Mouse (Mus musculus) thymus, adult 2 months (tissue): ENCODE results near the gene Jph4. TPM values are rescaled to one million over a fixed set of nuclear protein-coding genes. Genes with fewer than 3 reads are reported as not detected.

Experiments
- DNase-seq: peaks from one replicate; pipeline ENCODE4 v3.0.0; 2021
- H3K27ac ChIP-seq: fragments of 200-500 bp; 2 replicates; pipeline ENCODE4 v1.5.1; 2012; ENCODE audit warnings: low read length, control low read depth; ENCODE audit not compliant: control insufficient read depth, insufficient read depth
- H3K27me3 ChIP-seq: fragments of 200-500 bp; 2 replicates; pipeline ENCODE4 v1.6.1; 2012; ENCODE audit warnings: mild to moderate bottlenecking, low read length, moderate library complexity, mixed read lengths; ENCODE audit not compliant: control insufficient read depth, insufficient read depth
- H3K36me3 ChIP-seq: fragments of 200-500 bp; 2 replicates; pipeline ENCODE4 v1.6.1; 2012; ENCODE audit warnings: mild to moderate bottlenecking, low read length, moderate library complexity; ENCODE audit not compliant: control insufficient read depth, insufficient read depth
- H3K4me1 ChIP-seq: fragments of 200-500 bp; replicated peaks from 2 replicates; pipeline ENCODE4 v1.6.1; 2012; ENCODE audit warnings: low read length; ENCODE audit not compliant: control insufficient read depth, insufficient read depth
- H3K4me3 ChIP-seq: fragments of 200-500 bp; 2 replicates; pipeline ENCODE4 v1.5.1; 2012; ENCODE audit warnings: mild to moderate bottlenecking, low read length, control low read depth, moderate library complexity; ENCODE audit not compliant: control insufficient read depth, insufficient read depth
- CTCF ChIP-seq: fragments of 200-500 bp; IDR thresholded peaks from 2 replicates; pipeline ENCODE4 v1.5.1; 2012; ENCODE audit warnings: mild to moderate bottlenecking, control low read depth, low read length, moderate library complexity, borderline replicate concordance; ENCODE audit not compliant: control insufficient read depth, poor library complexity, insufficient read depth; ENCODE audit errors: extremely low read depth
- POLR2A ChIP-seq: fragments of 200-500 bp; IDR thresholded peaks from 2 replicates; pipeline ENCODE4 v1.6.1; 2012; ENCODE audit warnings: mild to moderate bottlenecking, low read length, control low read depth, moderate library complexity; ENCODE audit not compliant: control insufficient read depth, poor library complexity, insufficient read depth; ENCODE audit errors: extremely low read depth
- WGBS: fragments of 180-500 bp; shearing (Covaris S2); methylation state at CpG from one replicate; pipeline ENCODE4 v1.1.7; 2018; 5-methylcytosine and 5-hydroxymethylcytosine counted together
- polyA plus RNA-seq: library from polyadenylated mRNA; depleted of rRNA; stranded (reverse); fragments of >200 nt; gene quantifications from 2 replicates; pipeline ENCODE4 v1.2.3, GENCODE M21; 2012

Jph4 gene
- polyA plus RNA-seq, 1 experiment = 0.51 TPM

GRCm38 (mm10) chr14:55096573-55097087 is 20.1 kb downstream of the Jph4 start:
- H3K36me3 ChIP-seq = 0 out of 2 replicates have a peak, but pooled peaks cover 5% of the 10 kb centered on the region
- DNase-seq = no peak
- no peak overlapping the region for H3K4me3 ChIP-seq
- 93% methylated on average over 9 of the region's 9 CpGs for WGBS
- H3K27ac ChIP-seq = no peak overlapping the region
- H3K4me1 ChIP-seq = peaks cover 19% of the 10 kb centered on the region
- no peaks in the 10 kb centered on the region for H3K27me3 ChIP-seq
- TF ChIP-seq CTCF (no peak), POLR2A (no peak)

- DNase-seq = no peak
- Histone ChIP-seq H3K27ac (no peak overlapping the region), H3K4me1 (peaks cover 26% of the 10 kb centered on the region), H3K4me3 (peak overlapping the region; percentile 100; the same call in 1 of the 2 replicates), H3K36me3 (no peaks in the 10 kb centered on the region), H3K27me3 (no peaks in the 10 kb centered on the region)
- WGBS = 57% methylated on average over 12 of the region's 12 CpGs
- TF ChIP-seq CTCF (no peak), POLR2A (no peak)
Observed at GRCm38 (mm10) chr14:55095671-55096070, 21.1 kb downstream of the Jph4 start.

- DNase-seq = no peak
- Histone ChIP-seq H3K36me3 (no peaks in the 10 kb centered on the region), H3K4me1 (peaks cover 26% of the 10 kb centered on the region), H3K4me3 (peak overlapping the region; percentile 100), H3K27ac (no peak overlapping the region), H3K27me3 (no peaks in the 10 kb centered on the region)
- WGBS = 60% methylated on average over 9 of the region's 9 CpGs
- no peak for TF ChIP-seq POLR2A
- TF ChIP-seq CTCF = no peak
Observed at GRCm38 (mm10) chr14:55095263-55095662, 21.5 kb downstream of the Jph4 start.

- TF ChIP-seq POLR2A (no peak), CTCF (no peak)
- H3K27me3 ChIP-seq = no peaks in the 10 kb centered on the region
- DNase-seq = peak; percentile 72
- peaks cover 26% of the 10 kb centered on the region for H3K4me1 ChIP-seq
- H3K27ac ChIP-seq = peak within 1 kb of the TSS; percentile 21; the same call in 1 of the 2 replicates
- no peaks in the 10 kb centered on the region for H3K36me3 ChIP-seq
- H3K4me3 ChIP-seq = peak within 1 kb of the TSS; percentile 100
- 1% methylated on average over 30 of the region's 30 CpGs for WGBS
Observed at GRCm38 (mm10) chr14:55094704-55095231, 22.0 kb downstream of the Jph4 start, which contains the start of gene Thtpa. TSS of gene Thtpa (plus strand) at chr14:55094784.

GRCm38 (mm10) chr14:55093927-55094326 is 22.8 kb downstream of the Jph4 start:
- H3K4me3 ChIP-seq = no peak overlapping the region
- H3K27me3 ChIP-seq = no peaks in the 10 kb centered on the region
- WGBS = 64% methylated on average over 6 of the region's 6 CpGs
- DNase-seq = no peak
- peaks cover 26% of the 10 kb centered on the region for H3K4me1 ChIP-seq
- H3K36me3 ChIP-seq = no peaks in the 10 kb centered on the region
- no peak for TF ChIP-seq CTCF
- no peak for TF ChIP-seq POLR2A
- no peak overlapping the region for H3K27ac ChIP-seq

GRCm38 (mm10) chr14:55092011-55092577 is 24.6 kb downstream of the Jph4 start, which contains the start of gene Zfhx2:
TSS of gene Zfhx2 (minus strand) at chr14:55092324.
- TF ChIP-seq CTCF = no peak
- no peak for TF ChIP-seq POLR2A
- Histone ChIP-seq H3K4me1 (peaks cover 19% of the 10 kb centered on the region), H3K4me3 (peak within 1 kb of the TSS; percentile 64), H3K27ac (no peak within 1 kb of the TSS), H3K36me3 (no peaks in the 10 kb centered on the region), H3K27me3 (no peaks in the 10 kb centered on the region)
- DNase-seq = peak; percentile 94
- under 1% methylated on average over 34 of the region's 34 CpGs for WGBS

GRCm38 (mm10) chr14:55091209-55091865 is 25.4 kb downstream of the Jph4 start:
- Histone ChIP-seq H3K27ac (no peak overlapping the region), H3K4me1 (peaks cover 19% of the 10 kb centered on the region), H3K27me3 (no peaks in the 10 kb centered on the region), H3K36me3 (no peaks in the 10 kb centered on the region), H3K4me3 (peak overlapping the region; percentile 64)
- 19% methylated on average over 34 of the region's 34 CpGs for WGBS
- no peak for TF ChIP-seq POLR2A
- TF ChIP-seq CTCF = peak; percentile 35; the same call in 1 of the 2 replicates
- DNase-seq = no peak
